Mouse (Mus musculus): Measurements from ENCODE around the gene Mex3a. TPM values are rescaled to one million over a fixed set of nuclear protein-coding genes. Genes with fewer than 3 reads are reported as not detected.

The Mex3a gene
- total and polyA plus RNA-seq, 3 experiments, result 1.1 to 4.9 (median 2.5) TPM

GRCm38 (mm10) chr3:88518411-88518810, 13.8 kb upstream of the Mex3a start:
- Histone ChIP-seq H3K9ac (ENCODE audit: insufficient read depth, low read depth) (no peak overlapping the region), H3K36me3 (replicated peaks in 1 of 2; ENCODE audit: control insufficient read depth in 1 of 2, insufficient read depth in 1 of 2, low read length in 1 of 2) (peaks cover 0 to 6% of the 10 kb centered on the region in 2 experiments), H3K4me2 (ENCODE audit: insufficient read depth, low read depth, poor library complexity, severe bottlenecking) (no peak overlapping the region), H3K27ac (ENCODE audit: insufficient read depth, low read depth) (no peak overlapping the region), H3K9me3 (replicated peaks; ENCODE audit: low read length) (no peaks in the 10 kb centered on the region), H3K4me3 (replicated peaks in 1 of 3; ENCODE audit: low read depth in 2 of 3, low read length in 2 of 3, poor library complexity in 1 of 3) (no peak overlapping the region), H3K79me2 (replicated peaks; ENCODE audit: control insufficient read depth, extremely low read depth, insufficient read depth, poor library complexity, severe bottlenecking) (no peaks in the 10 kb centered on the region), H3K4me1 (ENCODE audit: control insufficient read depth in 1 of 2, insufficient read depth in 2 of 2) (peaks cover 28 to 59% of the 10 kb centered on the region in 2 experiments), H3K27me3 (replicated peaks) (peaks cover 19% of the 10 kb centered on the region)
- DNase-seq (ENCODE audit: extremely low read depth), result no peak
- in situ Hi-C loops (cut with MboI; ENCODE audit: low pct_ligation_motif_present, low pct_unique_long_range_greater_than_20kb, low sequenced_read_pairs), result no loop called here
- TF ChIP-seq ETS1 (conservative IDR thresholded peaks at IDR 0.05; ENCODE audit: low read depth, low read length), result no peak
- no peak for TF ChIP-seq KAT2A (IDR thresholded peaks at IDR 0.05; ENCODE audit: insufficient replicate concordance, low read length)
- no peak for TF ChIP-seq JUND (conservative IDR thresholded peaks at IDR 0.05; ENCODE audit: low read depth, low read length)
- TF ChIP-seq NRF1 (IDR thresholded peaks at IDR 0.05; ENCODE audit: low read depth, low read length), result no peak
- no peak for TF ChIP-seq MAFK (IDR thresholded peaks at IDR 0.05; ENCODE audit: insufficient replicate concordance, low read length)
- TF ChIP-seq CHD2 (IDR thresholded peaks at IDR 0.05; ENCODE audit: low read length), result no peak
- TF ChIP-seq MAX (IDR thresholded peaks at IDR 0.05; ENCODE audit: low read length), result no peak
- TF ChIP-seq ZC3H11A (IDR thresholded peaks at IDR 0.05; ENCODE audit: low read depth, low read length), result no peak
- TF ChIP-seq BHLHE40 (IDR thresholded peaks at IDR 0.05; ENCODE audit: low read depth, low read length), result no peak
- TF ChIP-seq JUN (IDR thresholded peaks at IDR 0.05; ENCODE audit: insufficient read depth, low read depth, low read length), result no peak
- TF ChIP-seq CTCF (conservative IDR thresholded peaks at IDR 0.05 in 1 of 2, IDR thresholded peaks at IDR 0.05 in 1 of 2; ENCODE audit: low read depth in 2 of 2, low read length in 2 of 2), result no peak
- TF ChIP-seq MAZ (IDR thresholded peaks at IDR 0.05; ENCODE audit: low read depth, low read length), result no peak
- no peak for TF ChIP-seq USF1 (IDR thresholded peaks at IDR 0.05; ENCODE audit: low read depth, low read length)
- TF ChIP-seq NELFE (IDR thresholded peaks at IDR 0.05; ENCODE audit: low read depth, low read length), result no peak
- TF ChIP-seq POLR2AphosphoS2 (IDR thresholded peaks at IDR 0.05; ENCODE audit: low read depth, low read length), result no peak
- TF ChIP-seq TCF12 (IDR thresholded peaks at IDR 0.05; ENCODE audit: low read depth, low read length), result no peak
- dilution Hi-C loops (cut with MboI; ENCODE audit: extremely low pct_ligation_motif_present, extremely low pct_unique_long_range_greater_than_20kb, low sequenced_read_pairs), result no loop called here

- H3K27ac ChIP-seq (ENCODE audit: insufficient read depth, low read depth), result no peak overlapping the region
- no peak overlapping the region for H3K9ac ChIP-seq (ENCODE audit: insufficient read depth, low read depth)
- TF ChIP-seq EP300 (IDR thresholded peaks at IDR 0.05; ENCODE audit: low read length) (no peak), ETS1 (conservative IDR thresholded peaks at IDR 0.05; ENCODE audit: low read depth, low read length) (0 out of 2 replicates have a peak, but pooled peaks have one; percentile 24), MYC (IDR thresholded peaks at IDR 0.05; ENCODE audit: low read depth, low read length) (no peak), CHD1 (IDR thresholded peaks at IDR 0.05; ENCODE audit: low read depth, low read length) (no peak), E2F4 (IDR thresholded peaks at IDR 0.05; ENCODE audit: insufficient replicate concordance, low read depth, low read length) (no peak), SIN3A (IDR thresholded peaks at IDR 0.05; ENCODE audit: low read length) (no peak), POLR2AphosphoS2 (IDR thresholded peaks at IDR 0.05; ENCODE audit: low read depth, low read length) (no peak), HCFC1 (IDR thresholded peaks at IDR 0.05; ENCODE audit: low read depth, low read length) (no peak), POLR2A (IDR thresholded peaks at IDR 0.05; ENCODE audit: low read depth, low read length) (no peak), BHLHE40 (IDR thresholded peaks at IDR 0.05; ENCODE audit: low read depth, low read length) (0 out of 2 replicates have a peak, but pooled peaks have one; percentile 16), GABPA (IDR thresholded peaks at IDR 0.05; ENCODE audit: insufficient replicate concordance, low read depth, low read length) (no peak), ELF1 (IDR thresholded peaks at IDR 0.05; ENCODE audit: low read depth, low read length) (no peak), IRF4 (IDR thresholded peaks at IDR 0.05; ENCODE audit: low read depth, low read length) (peak; percentile 59), PAX5 (IDR thresholded peaks at IDR 0.05; ENCODE audit: low read length) (no peak), ZNF384 (IDR thresholded peaks at IDR 0.05; ENCODE audit: low read depth, low read length) (no peak), MXI1 (IDR thresholded peaks at IDR 0.05; ENCODE audit: low read depth, low read length) (no peak)
- H3K27me3 ChIP-seq (replicated peaks), result peaks cover 19% of the 10 kb centered on the region
- H3K36me3 ChIP-seq (replicated peaks in 1 of 2; ENCODE audit: control insufficient read depth in 1 of 2, insufficient read depth in 1 of 2, low read length in 1 of 2), result peaks cover 9 to 22% of the 10 kb centered on the region in 2 experiments
- no peaks in the 10 kb centered on the region for H3K9me3 ChIP-seq (replicated peaks; ENCODE audit: low read length)
- no peaks in the 10 kb centered on the region for H3K79me2 ChIP-seq (replicated peaks; ENCODE audit: control insufficient read depth, extremely low read depth, insufficient read depth, poor library complexity, severe bottlenecking)
- no peak overlapping the region for H3K4me2 ChIP-seq (ENCODE audit: insufficient read depth, low read depth, poor library complexity, severe bottlenecking)
- dilution Hi-C loops (cut with MboI; ENCODE audit: extremely low pct_ligation_motif_present, extremely low pct_unique_long_range_greater_than_20kb, low sequenced_read_pairs), result no loop called here
- in situ Hi-C loops (cut with MboI; ENCODE audit: low pct_ligation_motif_present, low pct_unique_long_range_greater_than_20kb, low sequenced_read_pairs), result loop anchor here (5.0 kb wide), 2 partner anchors 33 to 113 kb away; no protein-coding TSS in a partner anchor
- peak overlapping the region in 1 of 3 experiments; percentile 6 for H3K4me3 ChIP-seq (replicated peaks in 1 of 3; ENCODE audit: low read depth in 2 of 3, low read length in 2 of 3, poor library complexity in 1 of 3)
- DNase-seq (ENCODE audit: extremely low read depth), result no peak
- peaks cover 25 to 42% of the 10 kb centered on the region in 2 experiments for H3K4me1 ChIP-seq (ENCODE audit: control insufficient read depth in 1 of 2, insufficient read depth in 2 of 2)
Observed at GRCm38 (mm10) chr3:88520078-88520477, 12.1 kb upstream of the Mex3a start.

All from CH12.LX (cell line).